Mouse (Mus musculus) effector memory CD4-positive, alpha-beta T cell, adult 5 months (primary cell): ENCODE data around the gene Sprr2e. TPM values are rescaled to one million over a fixed set of nuclear protein-coding genes. Genes with fewer than 3 reads are reported as not detected.

Experiments used
- polyA plus RNA-seq: library from polyadenylated mRNA; unstranded; fragments of 100-300 nt; shearing (Covaris generic); gene quantifications from one replicate; pipeline ENCODE4 v1.2.1, GENCODE M21; 2017

Gene Sprr2e
- not detected for polyA plus RNA-seq

GRCm38 (mm10) chr3:92351843-92352242 lies at the start of gene Sprr2e:
Sprr2e (plus strand) TSS chr3:92352143.

GRCm38 (mm10) chr3:92316320-92316719 lies 35.6 kb upstream of the Sprr2e start, which contains the start of gene Sprr2b:
Sprr2b (plus strand) TSS chr3:92316620.

GRCm38 (mm10) chr3:92338840-92339239 lies 13.1 kb upstream of the Sprr2e start, which contains the start of gene Sprr2d:
Sprr2d (plus strand) TSS chr3:92339140.

GRCm38 (mm10) chr3:92364887-92365286 lies 12.9 kb downstream of the Sprr2e start, which contains the start of gene Sprr2f:
Sprr2f (plus strand) TSS chr3:92365187.

GRCm38 (mm10) chr3:92385385-92385784 lies 33.4 kb downstream of the Sprr2e start, which contains the start of gene Sprr2h:
Sprr2h (plus strand) TSS chr3:92385685.

Other genes starting within 250 kb of the Sprr2e start
- gene Prr9, start 228.2 kb upstream of the Sprr2e start, polyA plus RNA-seq, result not detected
- not detected for gene Lelp1, start 209.4 kb upstream of the Sprr2e start, polyA plus RNA-seq
- gene Sprr2a1, start 136.3 kb upstream of the Sprr2e start, polyA plus RNA-seq, result not detected
- gene Sprr2a2, start 136.2 kb upstream of the Sprr2e start, polyA plus RNA-seq, result not detected
- not detected for gene Sprr2a3, start 66.7 kb upstream of the Sprr2e start, polyA plus RNA-seq
- gene Sprr2b, start 35.5 kb upstream of the Sprr2e start, polyA plus RNA-seq, result not detected
- gene Sprr2d, start 13.0 kb upstream of the Sprr2e start, polyA plus RNA-seq, result not detected
- gene Sprr2f, start 13.0 kb downstream of the Sprr2e start, polyA plus RNA-seq, result not detected
- not detected for gene Sprr2h, start 33.5 kb downstream of the Sprr2e start, polyA plus RNA-seq
- gene Sprr2i, start 55.8 kb downstream of the Sprr2e start, polyA plus RNA-seq, result not detected
- gene Sprr2j-ps, start 65.9 kb downstream of the Sprr2e start, polyA plus RNA-seq, result not detected
- gene Gm9774, start 77.3 kb downstream of the Sprr2e start, polyA plus RNA-seq, result 27.2 TPM
- not detected for gene Sprr2k, start 80.4 kb downstream of the Sprr2e start, polyA plus RNA-seq
- not detected for gene Sprr1b, start 86.6 kb downstream of the Sprr2e start, polyA plus RNA-seq
- not detected for gene Sprr3, start 106.6 kb downstream of the Sprr2e start, polyA plus RNA-seq
- not detected for gene Sprr1a, start 133.8 kb downstream of the Sprr2e start, polyA plus RNA-seq
- gene Sprr4, start 148.3 kb downstream of the Sprr2e start, polyA plus RNA-seq, result not detected
- not detected for gene 2310046K23Rik, start 182.4 kb downstream of the Sprr2e start, polyA plus RNA-seq
- not detected for gene Ivl, start 221.6 kb downstream of the Sprr2e start, polyA plus RNA-seq
- gene Smcp, start 236.9 kb downstream of the Sprr2e start, polyA plus RNA-seq, result not detected